Mouse (Mus musculus): ENCODE results near the gene Polr3h. TPM values are rescaled to one million over a fixed set of nuclear protein-coding genes. Genes with fewer than 3 reads are reported as not detected.
A peak's percentile ranks its signal among the peaks of the same experiment; 100 is the strongest.
"Not testable (repeated sequence)": the region's sequence is repeated elsewhere in the genome, so short reads cannot be mapped to it uniquely, and the experiment has no call there.

Gene Polr3h
- 84.8 and 86.3 TPM in 2 replicates for polyA plus RNA-seq (2016; fragmentation: Nextera tagmentation; extraction: Ambion mirVana)

- WGBS = under 1% methylated on average over 54 of the region's 54 CpGs
These were observed at the start of gene Polr3h for GRCm38 (mm10) chr15:81925760-81926445. Polr3h (minus strand) TSS chr15:81926240.

GRCm38 (mm10) chr15:81975156-81975555, 49.1 kb upstream of the Polr3h start:
- H3K4me1 ChIP-seq (replicated peaks); DNase-seq (ENCODE audit: low spot score); H3K36me3 ChIP-seq; H3K4me3 ChIP-seq; H3K27me3 ChIP-seq (ENCODE audit: insufficient read depth, poor library complexity, severe bottlenecking); H3K27ac ChIP-seq: not testable (repeated sequence)
- 89% methylated on average over 8 of the region's 8 CpGs for WGBS
- H3K9me3 ChIP-seq = peaks cover 22% of the 10 kb centered on the region

More at GRCm38 (mm10) chr15:81925760-81926445, at the start of gene Polr3h:
- DNase-seq (ENCODE audit: low spot score) = peak; percentile 98
- peaks cover 31% of the 10 kb centered on the region for H3K4me1 ChIP-seq (replicated peaks)
- H3K4me3 ChIP-seq = peak within 1 kb of the TSS; percentile 80
- H3K27me3 ChIP-seq (ENCODE audit: insufficient read depth, poor library complexity, severe bottlenecking) = no peaks in the 10 kb centered on the region; the same call in 1 of the 2 replicates
- H3K9me3 ChIP-seq = no peaks in the 10 kb centered on the region
- H3K36me3 ChIP-seq = peaks cover 23% of the 10 kb centered on the region
- H3K27ac ChIP-seq = peak within 1 kb of the TSS; percentile 87

GRCm38 (mm10) chr15:81970498-81970897, 44.5 kb upstream of the Polr3h start:
- Histone ChIP-seq H3K4me1 (replicated peaks) (peaks cover 11% of the 10 kb centered on the region; the same call in 1 of the 2 replicates), H3K9me3 (peaks cover 29% of the 10 kb centered on the region)
- H3K27me3 ChIP-seq (ENCODE audit: insufficient read depth, poor library complexity, severe bottlenecking); DNase-seq (ENCODE audit: low spot score); H3K36me3 ChIP-seq; H3K27ac ChIP-seq; H3K4me3 ChIP-seq: not testable (repeated sequence)
- 91% methylated on average over 4 of the region's 4 CpGs for WGBS

- H3K4me3 ChIP-seq; H3K36me3 ChIP-seq; DNase-seq (ENCODE audit: low spot score); H3K27me3 ChIP-seq (ENCODE audit: insufficient read depth, poor library complexity, severe bottlenecking); H3K27ac ChIP-seq: not testable (repeated sequence)
- Histone ChIP-seq H3K4me1 (replicated peaks) (peaks cover 14% of the 10 kb centered on the region; the same call in 1 of the 2 replicates), H3K9me3 (peaks cover 22% of the 10 kb centered on the region)
- WGBS = 82% methylated on average over 6 of the region's 6 CpGs
These were observed 43.6 kb upstream of the Polr3h start for GRCm38 (mm10) chr15:81969635-81970034.

- H3K4me3 ChIP-seq = no peak overlapping the region
- H3K9me3 ChIP-seq = peaks cover 22% of the 10 kb centered on the region
- H3K36me3 ChIP-seq = no peaks in the 10 kb centered on the region
- no peak overlapping the region for H3K27ac ChIP-seq
- H3K4me1 ChIP-seq (replicated peaks) = peaks cover 14% of the 10 kb centered on the region; the same call in 1 of the 2 replicates
- 82% methylated on average over 7 of the region's 7 CpGs for WGBS
- no peaks in the 10 kb centered on the region for H3K27me3 ChIP-seq (ENCODE audit: insufficient read depth, poor library complexity, severe bottlenecking)
- DNase-seq (ENCODE audit: low spot score) = no peak
These were observed 43.1 kb upstream of the Polr3h start for GRCm38 (mm10) chr15:81969173-81969572.

DNA sequence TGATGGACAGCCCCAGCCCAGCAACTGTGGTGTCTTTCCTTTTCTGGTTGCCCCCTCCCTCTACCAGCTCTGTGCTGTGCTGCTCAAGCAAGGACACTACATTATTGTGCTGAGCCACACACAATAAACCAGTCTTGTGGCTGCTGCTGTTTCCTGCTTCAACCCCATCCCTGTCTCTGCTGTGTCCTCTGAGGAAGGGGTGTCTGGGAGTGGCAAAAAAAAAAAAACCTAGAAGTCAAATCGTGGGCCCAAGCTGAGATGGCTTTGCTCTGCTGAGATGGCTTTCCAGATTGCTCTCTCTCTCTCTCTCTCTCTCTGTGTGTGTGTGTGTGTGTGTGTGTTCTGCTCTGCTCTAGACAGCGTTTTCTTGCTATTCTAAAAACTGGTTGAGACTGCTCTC, 42.4 kb upstream of the Polr3h start:
- H3K36me3 ChIP-seq = no peaks in the 10 kb centered on the region
- 80% methylated on average over 2 of the region's 2 CpGs for WGBS
- DNase-seq (ENCODE audit: low spot score) = no peak
- H3K9me3 ChIP-seq = peaks cover 22% of the 10 kb centered on the region
- H3K4me1 ChIP-seq (replicated peaks) = peaks cover 14% of the 10 kb centered on the region; the same call in 1 of the 2 replicates
- H3K27ac ChIP-seq = no peak overlapping the region
- no peaks in the 10 kb centered on the region for H3K27me3 ChIP-seq (ENCODE audit: insufficient read depth, poor library complexity, severe bottlenecking)
- no peak overlapping the region for H3K4me3 ChIP-seq

DNA sequence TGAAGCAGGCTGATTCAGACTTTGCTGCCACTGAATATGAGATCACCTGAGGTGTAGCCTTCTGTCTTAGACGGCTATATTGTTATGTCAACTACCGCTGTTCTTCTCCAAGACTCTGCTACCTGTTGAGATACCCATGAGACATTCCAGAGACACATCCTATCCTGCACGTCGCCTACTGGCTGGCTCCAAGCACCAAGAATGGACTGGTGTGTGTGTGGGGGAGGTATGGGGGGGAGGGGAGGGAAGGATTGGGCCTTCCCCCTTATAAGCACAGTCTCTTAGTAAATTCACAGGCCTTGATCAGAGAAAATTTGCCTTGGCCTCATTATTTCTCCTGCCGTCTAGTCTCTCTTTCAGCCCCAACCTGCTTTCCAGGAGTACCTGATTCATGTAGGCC, 41.8 kb upstream of the Polr3h start:
- H3K4me1 ChIP-seq (replicated peaks) = peaks cover 14% of the 10 kb centered on the region; the same call in 1 of the 2 replicates
- no peaks in the 10 kb centered on the region for H3K27me3 ChIP-seq (ENCODE audit: insufficient read depth, poor library complexity, severe bottlenecking)
- no peak overlapping the region for H3K4me3 ChIP-seq
- H3K36me3 ChIP-seq = no peaks in the 10 kb centered on the region
- DNase-seq (ENCODE audit: low spot score) = no peak
- peaks cover 18% of the 10 kb centered on the region for H3K9me3 ChIP-seq
- no peak overlapping the region for H3K27ac ChIP-seq
- 86% methylated on average over 5 of the region's 5 CpGs for WGBS

DNA sequence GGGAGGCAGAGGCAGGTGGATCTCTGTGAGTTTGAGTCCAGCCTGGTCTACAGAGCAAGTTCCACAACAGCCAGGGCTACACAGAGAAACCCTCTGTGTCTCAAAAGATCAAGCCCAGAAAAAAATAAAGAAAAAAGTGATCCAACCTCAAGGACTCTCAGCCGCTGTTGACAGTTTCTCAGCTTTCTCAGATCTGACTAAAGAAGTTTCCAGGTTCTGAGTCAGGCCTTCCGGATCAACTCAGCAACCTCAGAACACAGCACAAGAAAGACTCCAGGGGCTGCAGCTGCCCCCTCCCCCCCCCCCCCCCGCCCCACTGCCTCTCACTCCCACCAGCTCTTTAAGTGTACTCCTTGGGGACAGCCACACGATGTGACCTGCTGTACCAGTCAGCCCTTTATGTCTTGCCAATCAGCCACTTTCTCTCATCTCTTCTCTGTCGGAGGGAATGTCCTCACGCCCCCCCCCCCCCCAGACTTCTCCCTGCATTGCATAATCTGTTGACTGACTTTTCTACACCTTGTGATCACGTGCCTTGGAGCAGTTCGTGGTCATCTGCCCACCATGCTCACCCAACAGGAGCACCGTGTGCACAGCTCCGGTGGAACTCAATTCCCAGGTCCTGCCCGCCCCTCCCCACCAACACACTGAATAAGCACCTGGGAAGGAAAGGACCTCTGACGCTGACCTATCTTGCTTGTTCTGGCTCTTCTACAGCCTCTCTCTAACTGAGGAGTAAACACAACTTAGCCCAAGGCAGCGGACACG, 40.2 kb upstream of the Polr3h start:
- no peaks in the 10 kb centered on the region for H3K27me3 ChIP-seq (ENCODE audit: insufficient read depth, poor library complexity, severe bottlenecking)
- H3K9me3 ChIP-seq = peaks cover 11% of the 10 kb centered on the region; the same call in 1 of the 2 replicates
- WGBS = 78% methylated on average over 14 of the region's 14 CpGs
- no peaks in the 10 kb centered on the region for H3K36me3 ChIP-seq
- H3K4me3 ChIP-seq = no peak overlapping the region
- no peak overlapping the region for H3K27ac ChIP-seq
- peaks cover 18% of the 10 kb centered on the region; the same call in 1 of the 2 replicates for H3K4me1 ChIP-seq (replicated peaks)
- DNase-seq (ENCODE audit: low spot score) = no peak

- peaks cover 6% of the 10 kb centered on the region; the same call in 1 of the 2 replicates for H3K9me3 ChIP-seq
- H3K27me3 ChIP-seq (ENCODE audit: insufficient read depth, poor library complexity, severe bottlenecking) = no peaks in the 10 kb centered on the region
- WGBS = 57% methylated on average over 4 of the region's 4 CpGs
These were observed 39.0 kb upstream of the Polr3h start for GRCm38 (mm10) chr15:81964980-81965545.

GRCm38 (mm10) chr15:81964262-81964661, 38.2 kb upstream of the Polr3h start:
- no peaks in the 10 kb centered on the region for H3K9me3 ChIP-seq
- H3K27ac ChIP-seq = no peak overlapping the region
- H3K4me1 ChIP-seq (replicated peaks) = peaks cover 31% of the 10 kb centered on the region
- no peak overlapping the region for H3K4me3 ChIP-seq
- no peaks in the 10 kb centered on the region for H3K36me3 ChIP-seq
- 78% methylated on average over 1 of the region's 1 CpGs for WGBS
- DNase-seq (ENCODE audit: low spot score) = no peak
- no peaks in the 10 kb centered on the region for H3K27me3 ChIP-seq (ENCODE audit: insufficient read depth, poor library complexity, severe bottlenecking)

More at GRCm38 (mm10) chr15:81964980-81965545, 39.0 kb upstream of the Polr3h start:
- H3K4me3 ChIP-seq = no peak overlapping the region
- H3K4me1 ChIP-seq (replicated peaks) = peaks cover 30% of the 10 kb centered on the region
- no peak for DNase-seq (ENCODE audit: low spot score)
- no peak overlapping the region for H3K27ac ChIP-seq
- H3K36me3 ChIP-seq = no peaks in the 10 kb centered on the region

GRCm38 (mm10) chr15:81961078-81961451, 35.0 kb upstream of the Polr3h start:
- no peak for DNase-seq (ENCODE audit: low spot score)
- Histone ChIP-seq H3K4me3 (peak overlapping the region; percentile 73), H3K27me3 (ENCODE audit: insufficient read depth, poor library complexity, severe bottlenecking) (no peaks in the 10 kb centered on the region), H3K9me3 (no peaks in the 10 kb centered on the region), H3K36me3 (0 out of 2 replicates have a peak, but pooled peaks cover 6% of the 10 kb centered on the region), H3K4me1 (replicated peaks) (peaks cover 24% of the 10 kb centered on the region), H3K27ac (peak overlapping the region; percentile 92)
- WGBS = 4% methylated on average over 8 of the region's 8 CpGs

GRCm38 (mm10) chr15:81960171-81961077, 34.4 kb upstream of the Polr3h start, which contains the start of gene Pmm1:
Pmm1 (minus strand) TSS chr15:81960930.
- no peaks in the 10 kb centered on the region for H3K9me3 ChIP-seq
- H3K36me3 ChIP-seq = peaks cover 11% of the 10 kb centered on the region; the same call in 1 of the 2 replicates
- peak; percentile 99 for DNase-seq (ENCODE audit: low spot score)
- peak within 1 kb of the TSS; percentile 92 for H3K27ac ChIP-seq
- H3K27me3 ChIP-seq (ENCODE audit: insufficient read depth, poor library complexity, severe bottlenecking) = no peaks in the 10 kb centered on the region
- peaks cover 24% of the 10 kb centered on the region for H3K4me1 ChIP-seq (replicated peaks)
- WGBS = under 1% methylated on average over 77 of the region's 77 CpGs
- H3K4me3 ChIP-seq = peak within 1 kb of the TSS; percentile 73
